Mouse (Mus musculus) stomach, embryonic 16.5 days (tissue): ENCODE data around the gene Tlx1. TPM values are rescaled to one million over a fixed set of nuclear protein-coding genes. Genes with fewer than 3 reads are reported as not detected.

Experiments
- ATAC-seq: fragments of 200-750 bp; cut with Nextera tagmentation; 2 replicates; pipeline ENCODE4 v1.8.0; 2017; ENCODE audit warnings: moderate number of reproducible peaks, moderate TSS enrichment; ENCODE audit not compliant: insufficient read depth, low FRiP score
- H3K27ac ChIP-seq: fragments of 300-500 bp; sonication (generic); 2 replicates; pipeline ENCODE4 v1.5.1; 2014; ENCODE audit warnings: low read length
- H3K27me3 ChIP-seq: fragments of 300-500 bp; sonication (generic); 2 replicates; pipeline ENCODE4 v1.6.1; 2014; ENCODE audit warnings: low read length, control low read depth, mixed read lengths; ENCODE audit not compliant: control insufficient read depth, insufficient read depth
- H3K36me3 ChIP-seq: fragments of 300-500 bp; sonication (generic); 2 replicates; pipeline ENCODE4 v1.6.1; 2014; ENCODE audit warnings: low read length; ENCODE audit not compliant: control insufficient read depth, insufficient read depth
- H3K4me1 ChIP-seq: fragments of 300-500 bp; sonication (generic); 2 replicates; pipeline ENCODE4 v1.6.1; 2014; ENCODE audit warnings: low read length, control low read depth, mixed read lengths; ENCODE audit not compliant: control insufficient read depth, insufficient read depth
- H3K4me2 ChIP-seq: fragments of 300-500 bp; sonication (generic); 2 replicates; pipeline ENCODE4 v1.6.1; 2014; ENCODE audit warnings: low read depth, low read length, mixed read lengths
- H3K4me3 ChIP-seq: fragments of 300-500 bp; sonication (generic); replicated peaks from 2 replicates; pipeline ENCODE4 v1.5.1; 2014; ENCODE audit warnings: mild to moderate bottlenecking, low read length
- H3K9ac ChIP-seq: fragments of 300-500 bp; sonication (generic); 2 replicates; pipeline ENCODE4 v1.6.1; 2014; ENCODE audit warnings: low read length
- H3K9me3 ChIP-seq: fragments of 300-500 bp; sonication (generic); replicated peaks from 2 replicates; pipeline ENCODE4 v1.6.1; 2016; ENCODE audit warnings: low read length, control low read depth; ENCODE audit not compliant: control insufficient read depth
- WGBS: fragments of 180-500 bp; shearing (Covaris S2); extraction: QIAGEN DNeasy Blood & Tissue Kit; methylation state at CpG from one replicate; pipeline ENCODE4 v1.1.7; 2014; 5-methylcytosine and 5-hydroxymethylcytosine counted together
- polyA plus RNA-seq: library from polyadenylated mRNA; unstranded; fragments of >200 nt; fragmentation: Nextera tagmentation; extraction: Ambion mirVana; gene quantifications from 2 replicates; pipeline ENCODE4 v1.2.1, GENCODE M21; 2015

Tlx1 gene
- polyA plus RNA-seq, 1 experiment from 2014 or later, result 3.5 TPM

- no peak for ATAC-seq
These were observed 44.2 kb downstream of the Tlx1 start for GRCm38 (mm10) chr19:45194651-45195050.

GRCm38 (mm10) chr19:45196967-45197366, 46.5 kb downstream of the Tlx1 start:
- no peak overlapping the region for H3K9ac ChIP-seq
- no peak overlapping the region for H3K27ac ChIP-seq
- no peak overlapping the region for H3K4me3 ChIP-seq
- H3K9me3 ChIP-seq, result peaks cover 6% of the 10 kb centered on the region; the same call in 1 of the 2 replicates
- H3K27me3 ChIP-seq, result no peaks in the 10 kb centered on the region
- 91% methylated on average over 8 of the region's 8 CpGs for WGBS
- no peak for ATAC-seq
- no peaks in the 10 kb centered on the region for H3K36me3 ChIP-seq
- H3K4me2 ChIP-seq, result no peak overlapping the region
- no peaks in the 10 kb centered on the region for H3K4me1 ChIP-seq

More at GRCm38 (mm10) chr19:45194651-45195050, 44.2 kb downstream of the Tlx1 start:
- no peaks in the 10 kb centered on the region for H3K4me1 ChIP-seq
- WGBS, result 35% methylated on average over 4 of the region's 4 CpGs
- peaks cover 6% of the 10 kb centered on the region; the same call in 1 of the 2 replicates for H3K9me3 ChIP-seq
- H3K27ac ChIP-seq, result no peak overlapping the region
- H3K4me2 ChIP-seq, result no peak overlapping the region
- no peaks in the 10 kb centered on the region for H3K27me3 ChIP-seq
- no peak overlapping the region for H3K4me3 ChIP-seq
- no peak overlapping the region for H3K9ac ChIP-seq
- no peaks in the 10 kb centered on the region for H3K36me3 ChIP-seq

DNA sequence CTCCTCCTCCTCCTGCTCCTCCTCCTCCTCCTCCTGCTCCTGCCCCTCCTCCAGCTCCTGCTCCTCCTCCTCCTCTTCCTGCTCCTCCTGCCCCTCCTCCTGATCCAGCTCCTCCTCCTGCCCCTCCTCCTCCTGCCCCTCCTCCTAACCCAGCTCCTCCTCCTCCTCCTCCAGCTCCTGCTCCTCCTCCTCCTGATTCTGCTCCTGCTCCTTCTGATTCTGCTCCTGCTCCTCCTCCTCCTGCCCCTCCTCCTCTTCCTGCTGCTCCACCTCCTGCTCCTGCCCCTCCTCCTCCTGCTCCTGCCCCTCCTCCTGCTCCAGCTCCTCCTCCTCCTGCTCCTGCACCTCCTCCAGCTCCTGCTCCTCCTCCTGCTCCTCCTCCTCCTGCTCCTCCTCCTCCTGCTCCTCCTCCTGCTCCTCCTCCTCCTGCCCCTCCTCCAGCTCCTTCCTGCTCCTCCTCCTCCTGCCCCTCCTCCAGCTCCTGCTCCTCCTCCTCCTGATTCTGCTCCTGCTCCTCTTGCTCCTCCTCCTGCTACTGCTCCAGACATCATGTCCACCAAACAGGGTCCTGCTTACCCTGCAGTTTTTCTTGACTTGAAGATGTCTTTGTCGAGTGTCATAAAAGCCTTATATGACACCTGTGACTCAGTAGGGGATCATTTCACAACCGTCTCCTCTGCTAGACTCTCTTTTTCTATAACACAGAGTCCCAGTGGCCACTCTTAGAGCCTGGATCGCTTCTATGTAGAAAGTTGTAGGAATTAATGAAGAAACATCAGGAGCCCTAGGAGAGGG, 55.0 kb downstream of the Tlx1 start:
- no peak overlapping the region for H3K9ac ChIP-seq
- ATAC-seq, result no peak
- WGBS, result 76% methylated on average over 3 of the region's 3 CpGs

More for the DNA sequence above, 55.0 kb downstream of the Tlx1 start:
- Histone ChIP-seq H3K4me1 (peaks cover 4% of the 10 kb centered on the region), H3K27ac (no peak overlapping the region), H3K4me2 (no peak overlapping the region), H3K9me3 (no peaks in the 10 kb centered on the region), H3K36me3 (no peaks in the 10 kb centered on the region), H3K4me3 (no peak overlapping the region), H3K27me3 (peaks cover 5% of the 10 kb centered on the region; the same call in 1 of the 2 replicates)

Other genes with a start within 250 kb of the Tlx1 start
- 31.3 and 31.4 TPM in 2 replicates for gene Slf2, start 219.5 kb upstream of the Tlx1 start, polyA plus RNA-seq
- 4.6 and 5.5 TPM in 2 replicates for gene Sema4g, start 161.6 kb upstream of the Tlx1 start, polyA plus RNA-seq
- gene Twnk, start 145.0 kb upstream of the Tlx1 start, polyA plus RNA-seq, result 17.1 and 17.2 TPM in 2 replicates
- gene Mrpl43, start 144.2 kb upstream of the Tlx1 start, polyA plus RNA-seq, result 62.2 and 64.9 TPM in 2 replicates
- 27.7 and 36.0 TPM in 2 replicates for gene Lzts2, start 136.3 kb upstream of the Tlx1 start, polyA plus RNA-seq
- 0.21 and 0.48 TPM in 2 replicates for gene Pdzd7, start 105.0 kb upstream of the Tlx1 start, polyA plus RNA-seq
- 28.3 and 29.8 TPM in 2 replicates for gene Sfxn3, start 103.2 kb upstream of the Tlx1 start, polyA plus RNA-seq
- 22.9 and 41.4 TPM in 2 replicates for gene Kazald1, start 75.4 kb upstream of the Tlx1 start, polyA plus RNA-seq
- not detected in 2 replicates for gene Lbx1, start 85.1 kb downstream of the Tlx1 start, polyA plus RNA-seq
- gene Btrc, start 213.1 kb downstream of the Tlx1 start, polyA plus RNA-seq, result 39.2 and 40.8 TPM in 2 replicates